Mouse (Mus musculus): ENCODE results near the gene Patj. TPM values are rescaled to one million over a fixed set of nuclear protein-coding genes. Genes with fewer than 3 reads are reported as not detected.

Patj gene
- polyA plus RNA-seq, 1 experiment from 2014 or later: 12.3 TPM

GRCm38 (mm10) chr4:98758012-98758821, 362.6 kb downstream of the Patj start:
- Histone ChIP-seq H3K9ac (ENCODE audit: low read length) (no peak overlapping the region), H3K4me2 (ENCODE audit: low read depth, low read length, severe bottlenecking) (no peak overlapping the region), H3K4me3 (ENCODE audit: low read depth, low read length) (no peak overlapping the region), H3K4me1 (replicated peaks; ENCODE audit: control insufficient read depth, insufficient read depth, low read length) (peaks cover 6% of the 10 kb centered on the region; the same call in 1 of the 2 replicates), H3K27ac (ENCODE audit: low read depth, low read length) (no peak overlapping the region), H3K36me3 (ENCODE audit: control insufficient read depth, insufficient read depth, low read length) (no peaks in the 10 kb centered on the region), H3K27me3 (ENCODE audit: control insufficient read depth, insufficient read depth, low read length) (no peaks in the 10 kb centered on the region), H3K9me3 (ENCODE audit: control insufficient read depth, low read length) (no peaks in the 10 kb centered on the region)
- 65% methylated on average over 4 of the region's 4 CpGs for WGBS
- DNase-seq (ENCODE audit: low spot score) (peak; percentile 53), ATAC-seq (replicated peaks; ENCODE audit: low FRiP score) (peak; percentile 61)

GRCm38 (mm10) chr4:98758872-98759518, 363.4 kb downstream of the Patj start:
- Histone ChIP-seq H3K36me3 (ENCODE audit: control insufficient read depth, insufficient read depth, low read length) (no peaks in the 10 kb centered on the region), H3K9me3 (ENCODE audit: control insufficient read depth, low read length) (no peaks in the 10 kb centered on the region), H3K4me3 (ENCODE audit: low read depth, low read length) (no peak overlapping the region), H3K4me1 (replicated peaks; ENCODE audit: control insufficient read depth, insufficient read depth, low read length) (peaks cover 6% of the 10 kb centered on the region; the same call in 1 of the 2 replicates), H3K4me2 (ENCODE audit: low read depth, low read length, severe bottlenecking) (no peak overlapping the region), H3K27ac (ENCODE audit: low read depth, low read length) (no peak overlapping the region), H3K27me3 (ENCODE audit: control insufficient read depth, insufficient read depth, low read length) (no peaks in the 10 kb centered on the region), H3K9ac (ENCODE audit: low read length) (no peak overlapping the region)
- DNase-seq (ENCODE audit: low spot score) (no peak), ATAC-seq (replicated peaks; ENCODE audit: low FRiP score) (no peak)
- WGBS: 90% methylated on average over 3 of the region's 3 CpGs

GRCm38 (mm10) chr4:98767134-98768133, 371.8 kb downstream of the Patj start:
- H3K9ac ChIP-seq (ENCODE audit: low read length): no peak overlapping the region
- H3K27me3 ChIP-seq (ENCODE audit: control insufficient read depth, insufficient read depth, low read length): no peaks in the 10 kb centered on the region
- no peak overlapping the region for H3K27ac ChIP-seq (ENCODE audit: low read depth, low read length)
- no peak for DNase-seq (ENCODE audit: low spot score)
- 83% methylated on average over 14 of the region's 14 CpGs for WGBS
- H3K4me2 ChIP-seq (ENCODE audit: low read depth, low read length, severe bottlenecking): no peak overlapping the region
- H3K36me3 ChIP-seq (ENCODE audit: control insufficient read depth, insufficient read depth, low read length): no peaks in the 10 kb centered on the region
- no peaks in the 10 kb centered on the region for H3K9me3 ChIP-seq (ENCODE audit: control insufficient read depth, low read length)
- ATAC-seq (replicated peaks; ENCODE audit: low FRiP score): no peak
- H3K4me3 ChIP-seq (ENCODE audit: low read depth, low read length): no peak overlapping the region
- H3K4me1 ChIP-seq (replicated peaks; ENCODE audit: control insufficient read depth, insufficient read depth, low read length): no peaks in the 10 kb centered on the region

Small RNAs within 50 kb of the gene (microRNA-seq; reads per million reads assigned to microRNA genes)
- gene Gm22625 (ENCODE audit: insufficient number of aligned reads) (not detected), gene Gm26154 (ENCODE audit: insufficient number of aligned reads) (not detected)

Other genes with a start within 250 kb of the Patj start
- 72.3 and 80.2 TPM in 2 replicates for gene Tm2d1, start 12.5 kb upstream of the Patj start, polyA plus RNA-seq (2014; fragmentation: Nextera tagmentation; extraction: Ambion mirVana)